Mouse (Mus musculus) forebrain, embryonic 10.5 days (tissue): ENCODE results near the gene Gtf2i. TPM values are rescaled to one million over a fixed set of nuclear protein-coding genes. Genes with fewer than 3 reads are reported as not detected.

Experiments used
- DNase-seq: peaks from one replicate; pipeline ENCODE4 v3.0.0-alpha.2; 2017; ENCODE audit warnings: low spot score; ENCODE audit errors: extremely low spot score
- H3K27ac ChIP-seq: fragments of 300-500 bp; sonication (generic); 2 replicates; pipeline ENCODE4 v1.5.1; 2016; ENCODE audit warnings: mild to moderate bottlenecking
- H3K27me3 ChIP-seq: fragments of 300-500 bp; sonication (generic); 2 replicates; pipeline ENCODE4 v1.6.1; 2016; ENCODE audit warnings: mild to moderate bottlenecking; ENCODE audit not compliant: poor library complexity, severe bottlenecking
- H3K36me3 ChIP-seq: fragments of 300-500 bp; sonication (generic); replicated peaks from 2 replicates; pipeline ENCODE4 v1.6.1; 2016; ENCODE audit warnings: mild to moderate bottlenecking, moderate library complexity
- H3K4me1 ChIP-seq: fragments of 300-500 bp; sonication (generic); 2 replicates; pipeline ENCODE4 v1.6.1; 2016
- H3K4me3 ChIP-seq: fragments of 300-500 bp; sonication (generic); 2 replicates; pipeline ENCODE4 v1.5.1; 2016; ENCODE audit warnings: mild to moderate bottlenecking, moderate library complexity
- H3K9me3 ChIP-seq: fragments of 300-500 bp; sonication (generic); 2 replicates; pipeline ENCODE4 v1.6.1; 2016; ENCODE audit warnings: mild to moderate bottlenecking, moderate library complexity
- WGBS: fragments of 180-500 bp; shearing (Covaris S2); methylation state at CpG from one replicate; pipeline ENCODE4 v1.1.7; 2016; 5-methylcytosine and 5-hydroxymethylcytosine counted together
- polyA plus RNA-seq: library from polyadenylated mRNA; unstranded; fragments of >200 nt; fragmentation: Nextera tagmentation; extraction: Ambion mirVana; gene quantifications from 2 replicates; pipeline ENCODE4 v1.2.1, GENCODE M21; 2016

The Gtf2i gene
- polyA plus RNA-seq, 1 experiment from 2014 or later, result 178 TPM

DNA sequence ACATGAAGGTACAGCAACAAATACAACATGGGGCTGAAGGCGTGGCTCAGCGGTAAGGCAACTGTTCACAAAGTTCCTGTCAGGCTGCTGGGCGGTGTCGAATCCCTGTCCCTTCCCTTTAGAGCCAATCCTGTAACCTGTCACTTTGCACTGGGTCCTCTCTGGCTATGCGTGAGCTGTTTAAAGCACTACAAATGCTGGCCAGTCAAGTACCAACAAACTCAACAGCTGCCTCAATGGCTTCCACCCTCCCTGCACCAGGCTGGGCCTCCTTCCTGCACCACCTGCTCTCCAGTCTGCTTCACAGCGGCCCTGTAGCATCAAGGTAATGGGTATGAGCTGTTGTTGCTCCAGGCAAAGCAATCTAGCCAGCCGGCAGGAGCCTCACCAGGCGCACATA is 45.8 kb downstream of the Gtf2i start:
- no peak overlapping the region for H3K4me3 ChIP-seq
- DNase-seq, result no peak
- H3K27ac ChIP-seq, result no peak overlapping the region
- H3K4me1 ChIP-seq, result no peaks in the 10 kb centered on the region
- H3K36me3 ChIP-seq, result peaks cover 100% of the 10 kb centered on the region
- no peaks in the 10 kb centered on the region for H3K9me3 ChIP-seq
- H3K27me3 ChIP-seq, result no peaks in the 10 kb centered on the region
- WGBS, result 96% methylated on average over 8 of the region's 8 CpGs

DNA sequence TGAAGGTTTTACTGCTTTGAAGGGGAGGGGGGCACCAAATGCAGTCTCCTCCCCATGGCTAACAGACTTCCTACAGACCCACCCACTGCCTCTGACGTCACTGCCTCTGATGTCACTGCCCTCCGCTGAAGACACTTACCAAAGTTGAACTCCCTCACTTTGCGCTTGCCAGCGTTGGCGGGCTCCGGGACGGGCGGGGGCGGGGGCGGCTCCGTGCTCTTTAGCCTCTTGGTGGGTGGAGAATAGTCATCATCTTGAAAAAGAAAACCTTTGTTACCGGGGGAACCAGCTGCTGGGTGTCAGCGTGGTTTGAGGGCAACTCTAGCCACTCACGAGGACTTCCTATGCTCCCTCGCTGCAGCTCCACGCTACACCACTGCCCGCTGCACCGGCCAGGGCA is 48.2 kb downstream of the Gtf2i start:
- Histone ChIP-seq H3K36me3 (peaks cover 100% of the 10 kb centered on the region), H3K4me1 (no peaks in the 10 kb centered on the region), H3K27ac (no peak overlapping the region), H3K4me3 (no peak overlapping the region), H3K27me3 (no peaks in the 10 kb centered on the region), H3K9me3 (no peaks in the 10 kb centered on the region)
- 92% methylated on average over 18 of the region's 18 CpGs for WGBS
- DNase-seq, result no peak

DNA sequence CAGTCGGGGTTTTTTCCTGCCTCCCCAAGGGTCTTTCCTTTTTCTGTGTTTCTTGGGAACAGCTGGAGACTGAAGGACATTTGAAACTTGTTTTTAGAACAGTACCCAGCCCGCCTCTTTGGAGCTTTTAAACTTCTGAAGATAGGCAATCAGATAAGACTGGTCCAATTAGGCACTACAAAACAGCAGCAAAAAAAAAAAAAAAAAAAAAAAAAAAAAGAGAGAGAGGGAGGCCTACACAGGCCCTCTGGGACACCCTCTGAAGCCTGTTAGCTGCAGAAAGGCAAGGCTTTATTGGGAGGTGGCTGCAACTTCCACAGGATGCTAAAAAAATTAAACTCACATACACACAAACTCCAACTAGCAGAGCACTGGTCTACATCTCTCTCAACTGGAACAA is 48.7 kb downstream of the Gtf2i start:
- no peak overlapping the region for H3K27ac ChIP-seq
- H3K9me3 ChIP-seq, result no peaks in the 10 kb centered on the region
- H3K4me1 ChIP-seq, result no peaks in the 10 kb centered on the region
- H3K27me3 ChIP-seq, result no peaks in the 10 kb centered on the region
- no peak for DNase-seq
- WGBS, result 95% methylated on average over 2 of the region's 2 CpGs
- H3K4me3 ChIP-seq, result no peak overlapping the region
- peaks cover 100% of the 10 kb centered on the region for H3K36me3 ChIP-seq

DNA sequence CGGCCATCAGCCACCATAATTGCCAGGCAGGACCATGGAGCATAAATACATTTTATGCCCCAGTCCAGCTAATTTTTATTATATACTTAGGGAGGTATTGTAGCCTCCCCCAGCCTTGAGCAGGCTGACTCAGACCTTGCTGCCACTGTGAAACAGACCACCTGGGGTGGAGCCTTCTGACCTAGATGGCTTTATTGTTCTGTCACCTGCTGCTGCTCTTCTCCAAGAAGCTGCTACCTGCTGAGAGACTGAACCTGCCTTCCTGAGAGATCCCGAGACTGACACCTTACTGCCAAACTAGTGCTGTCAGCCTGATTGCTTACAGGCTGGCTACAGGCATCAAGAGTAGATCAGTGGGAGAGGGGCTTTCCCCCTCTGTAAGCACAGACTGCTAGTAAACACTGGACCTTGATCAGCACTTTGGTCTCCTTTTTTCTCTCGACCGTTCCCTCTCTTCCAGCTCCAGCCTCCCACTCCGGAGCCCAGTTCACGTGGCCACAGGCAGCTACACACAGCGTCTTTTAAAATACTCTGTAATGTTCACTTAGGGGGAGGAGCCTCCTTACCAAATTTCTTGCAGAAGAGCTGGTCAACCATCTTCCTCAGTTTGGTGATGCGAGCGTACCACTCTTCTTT is 54.4 kb downstream of the Gtf2i start:
- Histone ChIP-seq H3K4me3 (no peak overlapping the region), H3K27ac (no peak overlapping the region), H3K36me3 (peaks cover 99% of the 10 kb centered on the region), H3K4me1 (no peaks in the 10 kb centered on the region), H3K27me3 (no peaks in the 10 kb centered on the region), H3K9me3 (no peaks in the 10 kb centered on the region)
- WGBS, result 92% methylated on average over 9 of the region's 9 CpGs
- DNase-seq, result no peak

DNA sequence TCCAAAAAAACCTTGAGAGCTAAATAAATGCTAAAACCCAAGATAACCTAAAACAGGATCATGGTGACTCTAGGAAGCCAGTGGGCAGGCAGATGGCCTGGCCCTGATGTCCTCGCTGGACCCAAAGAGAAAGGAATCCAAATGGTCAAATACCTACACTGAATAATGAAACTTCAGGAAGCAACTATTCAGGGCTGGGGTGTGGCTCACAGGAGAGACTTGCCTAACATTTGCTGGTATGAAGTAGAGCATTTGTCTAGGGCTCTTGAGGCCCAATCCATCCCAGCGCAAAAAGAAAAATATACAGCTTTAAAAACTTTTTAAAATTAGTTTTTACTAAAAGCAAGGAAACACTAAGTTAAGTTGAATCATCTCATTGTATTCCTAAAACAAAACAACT is 55.6 kb downstream of the Gtf2i start:
- Histone ChIP-seq H3K27me3 (no peaks in the 10 kb centered on the region), H3K9me3 (no peaks in the 10 kb centered on the region), H3K4me3 (no peak overlapping the region), H3K4me1 (no peaks in the 10 kb centered on the region), H3K36me3 (peaks cover 99% of the 10 kb centered on the region), H3K27ac (no peak overlapping the region)
- 98% methylated on average over 2 of the region's 2 CpGs for WGBS
- DNase-seq, result no peak

DNA sequence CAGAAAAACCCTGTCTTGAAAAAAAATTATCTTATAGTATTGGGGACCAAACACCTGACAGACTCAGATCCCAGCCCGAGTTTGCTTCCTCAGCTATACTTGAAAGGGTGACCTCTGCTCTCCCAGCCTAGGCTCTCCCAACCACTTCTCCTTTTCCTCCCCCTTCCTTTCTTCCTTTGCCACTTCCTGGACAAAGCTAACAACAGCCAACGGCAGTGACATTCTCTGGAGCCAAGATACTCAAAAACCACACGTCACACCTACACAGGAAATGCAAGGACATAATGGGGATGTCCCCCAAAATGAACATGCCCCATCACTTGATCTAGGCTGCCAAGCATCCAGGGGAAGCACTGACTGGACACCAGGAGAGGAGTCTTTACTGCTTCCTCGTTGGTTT is 56.2 kb downstream of the Gtf2i start:
- H3K4me3 ChIP-seq, result no peak overlapping the region
- no peaks in the 10 kb centered on the region for H3K4me1 ChIP-seq
- H3K27ac ChIP-seq, result no peak overlapping the region
- no peak for DNase-seq
- H3K36me3 ChIP-seq, result peaks cover 99% of the 10 kb centered on the region
- WGBS, result 87% methylated on average over 4 of the region's 4 CpGs
- H3K27me3 ChIP-seq, result no peaks in the 10 kb centered on the region
- H3K9me3 ChIP-seq, result no peaks in the 10 kb centered on the region

DNA sequence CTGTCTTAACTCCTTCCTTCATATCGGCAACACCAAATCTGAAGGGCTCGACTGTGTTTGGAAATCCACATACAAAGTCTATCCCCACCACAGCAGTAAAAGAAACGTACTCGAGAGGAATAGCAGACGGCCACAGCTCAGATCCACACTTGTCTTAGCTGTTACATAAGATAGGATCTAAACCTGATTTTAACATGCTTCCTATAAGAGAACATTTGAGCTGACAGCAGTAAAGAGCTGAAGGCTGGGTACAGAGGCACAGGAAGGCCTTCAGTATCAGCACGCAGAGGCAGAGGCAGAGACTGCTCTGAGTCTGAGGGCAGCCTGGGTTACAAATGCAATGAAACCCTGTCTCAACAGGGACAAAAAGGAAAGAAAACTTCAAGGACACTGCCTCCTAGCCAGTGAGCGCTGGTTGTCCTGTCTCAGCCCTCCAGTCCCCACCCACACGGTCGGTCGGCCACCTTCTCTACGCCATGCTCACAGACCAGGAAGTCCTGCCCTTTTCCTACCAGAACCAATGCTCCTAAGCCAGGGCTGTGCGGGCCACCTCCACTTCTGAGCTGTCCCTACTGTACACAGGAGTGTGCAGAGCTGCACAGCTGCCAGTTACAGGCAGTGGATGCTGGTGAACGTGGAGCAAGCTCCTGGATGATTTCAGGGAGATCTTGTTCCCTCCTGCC is 57.1 kb downstream of the Gtf2i start:
- Histone ChIP-seq H3K4me1 (no peaks in the 10 kb centered on the region), H3K4me3 (no peak overlapping the region), H3K9me3 (no peaks in the 10 kb centered on the region), H3K36me3 (peaks cover 99% of the 10 kb centered on the region), H3K27ac (no peak overlapping the region), H3K27me3 (no peaks in the 10 kb centered on the region)
- 93% methylated on average over 13 of the region's 13 CpGs for WGBS
- DNase-seq, result no peak

DNA sequence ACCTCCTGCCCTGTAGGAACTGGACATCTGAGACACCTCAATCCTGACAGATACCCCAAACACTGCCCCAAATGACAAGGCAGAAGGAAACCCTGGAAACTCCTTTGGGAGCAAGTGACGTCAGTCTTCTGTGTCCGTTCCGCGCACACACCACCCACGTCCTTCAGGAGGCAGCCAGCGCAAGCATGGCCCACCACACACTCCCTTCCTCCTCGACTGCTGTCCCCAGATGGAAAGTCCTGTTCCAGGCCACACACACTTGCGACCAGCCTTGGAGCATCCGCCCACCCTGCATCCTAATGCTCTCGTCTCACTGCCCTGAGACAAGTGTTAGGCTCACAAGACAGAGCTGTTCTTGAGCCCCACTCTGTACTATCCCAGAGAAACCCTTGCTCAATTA is 59.3 kb downstream of the Gtf2i start:
- no peak for DNase-seq
- no peaks in the 10 kb centered on the region for H3K9me3 ChIP-seq
- H3K4me1 ChIP-seq, result no peaks in the 10 kb centered on the region
- H3K27me3 ChIP-seq, result no peaks in the 10 kb centered on the region
- no peak overlapping the region for H3K4me3 ChIP-seq
- 95% methylated on average over 10 of the region's 10 CpGs for WGBS
- H3K27ac ChIP-seq, result no peak overlapping the region
- peaks cover 98% of the 10 kb centered on the region for H3K36me3 ChIP-seq

DNA sequence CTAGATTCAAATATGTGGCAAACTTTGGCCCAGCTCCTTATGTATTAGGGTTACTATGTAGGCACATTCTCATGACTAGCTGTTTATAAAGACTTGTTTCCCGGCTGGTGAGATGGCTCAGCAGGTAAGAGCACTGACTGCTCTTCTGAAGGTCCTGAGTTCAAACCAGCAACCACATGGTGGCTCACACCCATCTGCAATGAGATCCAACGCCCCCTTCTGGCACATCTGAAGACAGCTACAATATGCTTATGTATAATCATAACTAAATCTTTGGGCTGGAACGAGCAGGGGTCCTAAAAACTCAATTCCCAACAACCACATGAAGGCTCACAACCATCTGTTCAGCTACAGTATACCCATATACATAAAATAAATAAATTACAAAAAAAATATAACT is 60.8 kb downstream of the Gtf2i start:
- H3K27me3 ChIP-seq, result no peaks in the 10 kb centered on the region
- H3K27ac ChIP-seq, result no peak overlapping the region
- DNase-seq, result no peak
- no peak overlapping the region for H3K4me3 ChIP-seq
- H3K9me3 ChIP-seq, result no peaks in the 10 kb centered on the region
- H3K4me1 ChIP-seq, result no peaks in the 10 kb centered on the region
- H3K36me3 ChIP-seq, result peaks cover 97% of the 10 kb centered on the region
- WGBS, result 82% methylated on average over 3 of the region's 3 CpGs

DNA sequence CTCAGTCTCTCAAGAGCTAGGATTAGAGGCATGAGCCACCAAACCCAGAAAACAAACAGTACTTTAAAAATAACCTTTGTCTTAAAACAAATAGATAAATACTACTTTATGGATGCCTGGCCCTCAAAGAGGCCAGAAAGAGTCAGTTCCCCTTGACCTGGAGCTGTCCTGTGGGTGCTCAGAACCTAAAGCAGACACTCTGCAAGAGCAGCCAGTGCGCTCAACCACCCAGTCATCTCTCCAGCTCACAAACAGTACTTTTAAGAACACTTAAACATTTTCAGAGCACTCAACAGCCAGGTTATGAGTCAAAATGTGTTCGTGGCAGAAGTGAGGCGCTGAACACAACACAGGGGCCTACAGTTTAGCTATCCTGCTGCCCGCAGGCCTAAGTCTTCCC is 63.5 kb downstream of the Gtf2i start:
- Histone ChIP-seq H3K4me3 (no peak overlapping the region), H3K36me3 (peaks cover 98% of the 10 kb centered on the region), H3K4me1 (no peaks in the 10 kb centered on the region), H3K27me3 (no peaks in the 10 kb centered on the region), H3K27ac (no peak overlapping the region), H3K9me3 (no peaks in the 10 kb centered on the region)
- 97% methylated on average over 4 of the region's 4 CpGs for WGBS
- DNase-seq, result no peak

DNA sequence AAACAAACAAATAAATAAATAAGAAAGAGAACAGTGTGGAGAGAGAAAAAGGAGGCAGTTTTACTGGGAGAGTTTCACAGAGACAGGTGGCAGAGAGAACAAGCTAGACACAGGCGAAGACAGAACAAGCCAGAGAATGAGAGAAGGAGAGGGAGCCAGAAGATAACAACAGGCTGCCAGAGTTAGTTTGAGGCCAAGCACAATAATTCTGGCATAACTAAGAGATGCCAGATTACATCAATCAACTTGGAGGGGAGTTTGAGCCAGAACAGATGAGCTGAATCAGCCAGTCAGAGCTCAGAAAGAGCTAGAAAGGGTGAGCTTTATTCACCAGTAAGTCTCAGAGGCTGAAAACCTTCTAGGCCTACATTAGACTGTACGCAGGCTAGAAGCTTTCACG is 64.0 kb downstream of the Gtf2i start:
- Histone ChIP-seq H3K9me3 (no peaks in the 10 kb centered on the region), H3K4me3 (no peak overlapping the region), H3K36me3 (peaks cover 98% of the 10 kb centered on the region), H3K4me1 (no peaks in the 10 kb centered on the region), H3K27ac (no peak overlapping the region), H3K27me3 (no peaks in the 10 kb centered on the region)
- DNase-seq, result no peak
- WGBS, result 94% methylated on average over 3 of the region's 3 CpGs

DNA sequence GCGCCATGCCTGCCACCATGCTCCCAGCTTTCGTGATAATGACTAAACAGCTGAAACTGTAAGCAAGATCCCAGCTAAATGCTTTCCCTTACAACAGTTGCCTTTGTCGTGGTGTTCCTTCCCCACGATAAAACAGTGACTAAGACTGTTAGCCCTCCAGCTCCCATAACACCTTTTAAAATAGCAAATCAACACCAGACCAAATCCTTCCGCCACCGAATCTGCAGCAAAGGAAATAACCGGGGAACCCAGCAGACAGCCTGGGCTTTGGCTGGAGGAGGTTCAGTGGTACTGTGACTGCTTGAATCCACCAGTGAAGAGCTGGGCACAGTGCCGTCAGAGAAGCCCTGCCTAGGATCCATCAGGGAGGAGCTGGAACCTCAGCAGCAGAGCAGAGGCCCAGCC is 65.3 kb downstream of the Gtf2i start:
- Histone ChIP-seq H3K4me1 (no peaks in the 10 kb centered on the region), H3K4me3 (no peak overlapping the region), H3K9me3 (no peaks in the 10 kb centered on the region), H3K27me3 (no peaks in the 10 kb centered on the region), H3K36me3 (peaks cover 98% of the 10 kb centered on the region), H3K27ac (no peak overlapping the region)
- DNase-seq, result no peak
- WGBS, result 94% methylated on average over 8 of the region's 8 CpGs

DNA sequence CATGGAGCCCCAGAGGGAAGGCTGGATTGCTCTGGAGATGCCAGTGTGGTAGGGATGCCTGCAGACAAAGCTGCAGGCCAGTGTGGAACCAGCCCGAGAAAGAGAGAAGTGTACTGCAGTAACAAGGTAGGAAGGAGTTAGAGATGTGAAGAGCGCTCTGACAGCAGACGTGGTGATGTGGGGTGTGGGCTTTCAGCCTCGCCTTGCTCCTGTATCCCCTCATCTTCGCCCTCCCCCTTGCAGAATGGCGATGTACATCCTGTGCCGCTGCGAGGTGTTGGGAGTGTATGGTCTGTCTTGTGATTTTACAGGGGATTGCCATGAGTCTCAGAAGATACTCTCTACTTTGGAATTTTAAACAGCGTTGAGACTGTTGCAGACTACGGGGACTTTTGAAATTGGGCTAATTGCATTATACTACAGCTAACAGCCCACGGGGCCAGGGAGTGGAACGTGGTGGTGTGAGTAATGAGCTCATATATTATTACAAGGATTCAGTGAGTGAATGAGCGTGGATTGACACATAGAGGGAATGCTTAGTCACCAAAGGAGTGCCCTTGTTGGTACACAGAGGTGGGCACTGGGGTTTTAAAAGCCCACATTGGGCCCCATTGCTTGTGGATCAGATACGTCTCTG is 65.8 kb downstream of the Gtf2i start:
- Histone ChIP-seq H3K27ac (no peak overlapping the region), H3K4me3 (no peak overlapping the region), H3K27me3 (no peaks in the 10 kb centered on the region), H3K9me3 (no peaks in the 10 kb centered on the region), H3K4me1 (no peaks in the 10 kb centered on the region), H3K36me3 (peaks cover 98% of the 10 kb centered on the region)
- WGBS, result 91% methylated on average over 14 of the region's 14 CpGs
- no peak for DNase-seq
